Mouse (Mus musculus) limb, embryonic 15.5 days (tissue): ENCODE results near the gene Snrk. TPM values are rescaled to one million over a fixed set of nuclear protein-coding genes. Genes with fewer than 3 reads are reported as not detected.

Experiments
- ATAC-seq: fragments of 200-750 bp; cut with Nextera tagmentation; 2 replicates; pipeline ENCODE4 v1.8.0; 2017; ENCODE audit warnings: low read depth, moderate TSS enrichment; ENCODE audit not compliant: insufficient number of reproducible peaks, low FRiP score, low TSS enrichment
- H3K27ac ChIP-seq: fragments of 300-500 bp; sonication (generic); 2 replicates; pipeline ENCODE4 v1.5.1; 2015; ENCODE audit warnings: moderate library complexity, mild to moderate bottlenecking, inconsistent platforms
- H3K27me3 ChIP-seq: fragments of 300-500 bp; sonication (generic); 2 replicates; pipeline ENCODE4 v1.6.1; 2015; ENCODE audit warnings: inconsistent platforms
- H3K36me3 ChIP-seq: fragments of 300-500 bp; sonication (generic); 2 replicates; pipeline ENCODE4 v1.6.1; 2015; ENCODE audit warnings: inconsistent platforms
- H3K4me1 ChIP-seq: fragments of 300-500 bp; sonication (generic); 2 replicates; pipeline ENCODE4 v1.6.1; 2015; ENCODE audit warnings: inconsistent platforms
- H3K4me2 ChIP-seq: fragments of 300-500 bp; sonication (generic); 2 replicates; pipeline ENCODE4 v1.6.1; 2015; ENCODE audit warnings: mild to moderate bottlenecking, inconsistent platforms
- H3K4me3 ChIP-seq: fragments of 300-500 bp; sonication (generic); 2 replicates; pipeline ENCODE4 v1.5.1; 2015; ENCODE audit warnings: mild to moderate bottlenecking, inconsistent platforms
- H3K9ac ChIP-seq: fragments of 300-500 bp; sonication (generic); 2 replicates; pipeline ENCODE4 v1.6.1; 2015; ENCODE audit warnings: inconsistent platforms
- H3K9me3 ChIP-seq: fragments of 300-500 bp; sonication (generic); 2 replicates; pipeline ENCODE4 v1.6.1; 2016; ENCODE audit warnings: inconsistent platforms
- WGBS: fragments of 180-500 bp; shearing (Covaris S2); methylation state at CpG from one replicate; pipeline ENCODE4 v1.1.7; 2015; 5-methylcytosine and 5-hydroxymethylcytosine counted together
- polyA plus RNA-seq: library from polyadenylated mRNA; unstranded; fragments of >200 nt; fragmentation: Nextera tagmentation; extraction: Ambion mirVana; gene quantifications from 2 replicates; pipeline ENCODE4 v1.2.1, GENCODE M21; 2015

Gene Snrk
- polyA plus RNA-seq, 1 experiment from 2014 or later, result 58.0 TPM

DNA sequence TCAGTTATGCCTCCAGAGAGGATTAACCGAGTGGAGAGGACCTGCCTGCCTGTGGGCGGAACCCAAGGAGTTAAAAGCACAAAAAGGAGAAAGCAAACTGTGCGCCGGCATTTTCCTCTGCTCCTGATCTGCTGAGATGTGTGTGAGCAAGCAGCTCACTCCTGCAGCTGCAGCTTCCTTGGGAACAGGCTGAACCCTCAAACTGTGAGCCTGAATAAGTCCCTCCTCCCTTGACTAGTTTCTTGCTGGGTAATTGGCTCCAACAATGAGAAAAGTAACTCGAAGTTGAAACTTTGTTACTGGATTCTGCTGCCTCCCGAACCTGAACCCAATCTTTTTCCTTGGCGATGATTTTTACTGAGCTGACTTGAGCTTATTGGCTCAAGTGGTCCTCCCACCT lies 25.9 kb upstream of the Snrk start:
- Histone ChIP-seq H3K4me2 (no peak overlapping the region), H3K36me3 (no peaks in the 10 kb centered on the region), H3K9ac (no peak overlapping the region), H3K27ac (no peak overlapping the region), H3K9me3 (no peaks in the 10 kb centered on the region), H3K4me1 (no peaks in the 10 kb centered on the region), H3K4me3 (no peak overlapping the region), H3K27me3 (no peaks in the 10 kb centered on the region)
- 66% methylated on average over 7 of the region's 7 CpGs for WGBS
- ATAC-seq, result no peak

DNA sequence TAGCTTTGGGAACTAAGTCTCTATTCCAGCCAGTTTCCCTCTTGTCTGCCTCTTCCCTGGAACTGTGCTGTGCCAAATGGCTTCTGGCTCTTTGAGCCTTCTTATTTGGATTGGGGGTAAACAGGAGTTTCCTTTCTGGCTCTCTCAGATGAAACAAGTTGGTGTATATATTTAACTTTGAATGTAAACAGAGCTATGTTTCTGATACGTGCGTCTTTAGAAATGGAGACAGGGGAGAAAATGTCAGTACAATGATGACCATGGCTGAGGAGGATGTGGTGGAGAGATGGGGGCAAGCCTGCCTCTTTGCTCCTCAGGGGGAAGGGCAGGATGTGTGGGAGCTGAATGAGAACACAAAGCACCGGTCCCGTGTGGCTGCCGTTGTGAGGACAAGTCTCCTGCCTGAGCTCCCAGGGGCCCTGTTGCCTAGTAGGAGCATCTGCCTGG lies 25.3 kb upstream of the Snrk start:
- Histone ChIP-seq H3K36me3 (no peaks in the 10 kb centered on the region), H3K9me3 (no peaks in the 10 kb centered on the region), H3K27ac (no peak overlapping the region), H3K4me2 (no peak overlapping the region), H3K27me3 (no peaks in the 10 kb centered on the region), H3K9ac (no peak overlapping the region), H3K4me1 (no peaks in the 10 kb centered on the region), H3K4me3 (no peak overlapping the region)
- 55% methylated on average over 5 of the region's 5 CpGs for WGBS
- ATAC-seq, result no peak

DNA sequence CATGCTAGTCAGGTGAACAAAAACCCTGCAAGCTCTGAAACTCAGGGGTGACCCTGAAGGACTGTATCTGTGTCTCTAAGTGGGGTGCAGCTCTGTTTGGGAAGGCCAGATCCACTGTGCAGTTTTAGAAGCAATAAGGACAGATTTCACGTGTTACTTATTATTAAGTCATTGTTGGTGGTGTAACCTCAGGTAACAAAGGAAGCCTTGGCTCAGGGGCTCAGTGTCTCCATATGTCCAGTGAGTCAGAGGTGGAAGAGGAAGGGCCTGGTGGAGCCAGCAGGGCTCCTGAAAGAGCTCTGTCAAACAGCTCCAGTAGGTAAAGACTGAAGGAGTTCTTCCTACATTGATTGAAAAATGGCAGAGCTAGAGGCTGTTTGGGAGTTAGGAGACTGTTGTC lies 22.9 kb upstream of the Snrk start:
- 82% methylated on average over 1 of the region's 1 CpGs for WGBS
- no peak for ATAC-seq

DNA sequence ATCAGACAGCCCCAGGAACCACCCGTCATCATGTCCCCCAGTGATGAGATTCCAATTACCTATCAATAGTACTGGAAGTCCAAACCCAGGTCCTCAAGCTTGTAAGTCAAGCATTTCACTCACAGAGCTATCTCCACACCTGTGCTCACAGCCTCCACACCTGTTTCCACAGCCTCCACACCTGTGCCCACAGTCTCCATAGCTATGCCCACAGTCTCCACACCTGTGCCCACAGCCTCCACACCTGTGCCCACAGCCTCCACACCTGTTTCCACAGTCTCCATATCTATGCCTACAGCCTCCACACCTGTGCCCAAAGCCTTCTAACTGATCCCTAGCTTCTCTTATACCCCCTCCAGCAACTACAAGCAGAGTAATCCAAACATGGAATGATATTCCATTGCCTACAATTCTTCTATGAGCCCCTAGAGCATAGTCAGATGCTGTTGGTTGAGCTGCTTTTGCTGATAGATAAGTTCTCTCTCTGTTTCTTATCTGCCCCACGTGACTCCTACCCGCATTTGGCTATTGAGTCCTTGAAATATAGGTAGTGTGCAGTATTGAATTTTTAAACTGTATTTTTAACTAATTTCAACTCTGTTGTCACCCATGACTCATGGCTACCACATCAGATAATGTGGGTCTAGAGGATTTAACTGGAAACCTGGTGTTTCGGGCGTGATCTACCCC lies 20.1 kb upstream of the Snrk start:
- Histone ChIP-seq H3K4me2 (no peak overlapping the region), H3K4me1 (no peaks in the 10 kb centered on the region), H3K4me3 (no peak overlapping the region), H3K9ac (no peak overlapping the region), H3K36me3 (no peaks in the 10 kb centered on the region), H3K9me3 (no peaks in the 10 kb centered on the region), H3K27ac (no peak overlapping the region), H3K27me3 (no peaks in the 10 kb centered on the region)
- ATAC-seq, result no peak
- WGBS, result 82% methylated on average over 5 of the region's 5 CpGs

More for the DNA sequence above, 22.9 kb upstream of the Snrk start:
- Histone ChIP-seq H3K27me3 (no peaks in the 10 kb centered on the region), H3K9me3 (no peaks in the 10 kb centered on the region), H3K4me3 (no peak overlapping the region), H3K4me1 (no peaks in the 10 kb centered on the region), H3K4me2 (no peak overlapping the region), H3K27ac (no peak overlapping the region), H3K36me3 (no peaks in the 10 kb centered on the region), H3K9ac (no peak overlapping the region)

DNA sequence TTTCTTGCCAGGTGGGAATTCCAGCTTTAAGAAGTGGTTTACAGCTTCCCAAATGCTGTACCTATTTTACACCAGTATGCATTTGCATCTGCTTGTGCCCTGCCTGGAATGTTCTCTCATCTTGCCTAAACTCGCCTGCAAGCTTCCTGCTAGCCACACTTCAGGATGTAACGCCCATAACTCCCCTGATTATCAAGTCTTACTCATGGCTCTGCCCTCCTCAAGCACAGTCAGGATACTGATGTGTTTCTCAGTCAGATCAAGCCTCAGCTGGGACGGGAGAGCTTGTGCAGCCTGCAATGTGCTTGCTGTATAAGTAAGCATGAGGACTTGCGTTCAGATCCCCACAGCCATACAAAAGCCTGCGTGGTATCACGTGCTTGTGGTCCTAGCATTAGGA lies 19.5 kb upstream of the Snrk start:
- Histone ChIP-seq H3K4me1 (no peaks in the 10 kb centered on the region), H3K27ac (no peak overlapping the region), H3K9ac (no peak overlapping the region), H3K27me3 (no peaks in the 10 kb centered on the region), H3K4me3 (no peak overlapping the region), H3K9me3 (no peaks in the 10 kb centered on the region), H3K36me3 (no peaks in the 10 kb centered on the region), H3K4me2 (no peak overlapping the region)
- no peak for ATAC-seq
- WGBS, result 55% methylated on average over 6 of the region's 6 CpGs

DNA sequence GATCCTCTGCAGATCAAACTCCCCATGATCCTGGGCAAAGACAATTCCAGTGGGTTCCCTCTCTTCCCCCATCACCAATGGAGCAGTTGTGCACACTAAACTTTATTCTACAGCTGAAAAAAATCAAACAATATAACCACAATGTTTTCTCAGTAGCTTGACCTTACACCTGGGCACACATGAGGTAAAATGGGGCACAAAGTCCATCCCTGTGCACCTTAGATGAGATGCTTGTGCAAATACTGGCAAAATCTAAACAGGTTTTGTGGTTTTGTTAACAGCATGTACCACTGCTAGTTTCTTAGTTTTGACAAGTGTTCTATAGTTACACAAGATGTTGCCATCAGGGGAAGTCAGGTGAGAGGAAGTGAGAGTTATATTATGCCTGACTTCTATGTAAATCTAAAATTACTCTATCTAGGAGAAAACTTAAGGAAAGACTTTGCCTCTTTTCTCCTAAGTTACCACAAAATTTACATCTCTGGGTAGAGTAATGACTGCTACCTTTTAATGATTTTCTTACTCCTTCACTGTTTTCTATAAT lies 16.4 kb upstream of the Snrk start:
- H3K4me2 ChIP-seq, result no peak overlapping the region
- H3K27ac ChIP-seq, result no peak overlapping the region
- no peaks in the 10 kb centered on the region for H3K4me1 ChIP-seq
- no peaks in the 10 kb centered on the region for H3K27me3 ChIP-seq
- no peak for ATAC-seq
- H3K9ac ChIP-seq, result no peak overlapping the region
- H3K36me3 ChIP-seq, result no peaks in the 10 kb centered on the region
- no peak overlapping the region for H3K4me3 ChIP-seq
- no peaks in the 10 kb centered on the region for H3K9me3 ChIP-seq

DNA sequence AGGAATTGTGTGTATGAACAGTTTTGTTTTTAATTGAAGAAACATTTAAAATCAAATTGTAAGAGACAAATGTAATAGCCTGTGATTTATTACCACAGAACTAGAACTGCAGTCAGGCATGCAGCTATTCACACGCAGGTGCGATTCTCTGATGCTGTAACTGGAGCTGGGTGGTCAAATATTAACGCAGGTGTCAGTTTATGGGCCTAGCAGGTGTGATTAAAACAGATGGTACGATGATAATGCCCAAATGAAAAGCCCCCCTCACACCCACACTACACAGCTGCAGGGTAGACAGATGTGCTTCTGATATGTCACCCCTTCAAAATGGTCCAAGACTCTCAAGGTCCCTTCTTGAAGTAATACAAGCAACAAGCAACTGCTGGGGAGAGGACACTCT lies 15.9 kb upstream of the Snrk start:
- H3K4me2 ChIP-seq, result no peak overlapping the region
- no peaks in the 10 kb centered on the region for H3K4me1 ChIP-seq
- no peaks in the 10 kb centered on the region for H3K36me3 ChIP-seq
- H3K9me3 ChIP-seq, result no peaks in the 10 kb centered on the region
- H3K4me3 ChIP-seq, result no peak overlapping the region
- no peak overlapping the region for H3K9ac ChIP-seq
- ATAC-seq, result no peak
- no peaks in the 10 kb centered on the region for H3K27me3 ChIP-seq
- H3K27ac ChIP-seq, result no peak overlapping the region
- WGBS, result 30% methylated on average over 4 of the region's 4 CpGs

DNA sequence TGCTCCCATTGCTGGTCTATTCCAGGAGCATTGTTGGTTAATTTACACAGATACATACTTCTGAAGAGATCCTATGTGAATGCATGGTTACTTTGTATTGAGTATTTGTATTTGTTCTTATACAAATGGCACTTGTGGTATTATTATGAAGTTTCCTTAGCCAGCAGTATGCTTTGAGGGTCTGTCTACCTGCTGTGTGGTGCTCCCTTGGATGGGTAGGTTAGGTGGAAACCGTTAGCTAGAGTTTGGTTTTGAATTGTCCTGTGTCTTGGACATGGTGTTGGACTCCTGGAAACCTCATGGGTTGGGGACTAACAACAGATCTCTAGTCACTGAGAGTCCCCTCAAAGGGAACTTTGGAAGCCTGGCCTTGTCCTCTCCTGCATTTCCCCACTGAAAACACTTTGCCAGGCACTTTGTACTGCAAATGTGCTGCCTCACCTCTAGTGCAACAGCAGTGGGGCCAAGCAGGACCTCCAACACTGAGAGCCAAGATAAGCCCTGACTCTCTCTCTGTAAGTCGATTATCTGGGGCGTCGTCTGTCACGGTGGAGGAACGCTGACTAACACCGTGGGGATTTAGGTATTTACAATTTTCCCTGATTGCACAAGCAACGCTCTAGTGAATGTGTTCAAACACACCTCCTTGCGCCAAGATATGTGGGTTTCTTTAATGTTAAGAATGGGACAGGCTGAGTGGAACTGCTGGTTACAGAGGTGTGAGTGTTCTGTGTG lies 13.3 kb upstream of the Snrk start:
- WGBS, result 50% methylated on average over 9 of the region's 9 CpGs
- Histone ChIP-seq H3K27me3 (no peaks in the 10 kb centered on the region), H3K4me1 (no peaks in the 10 kb centered on the region), H3K27ac (no peak overlapping the region), H3K9me3 (no peaks in the 10 kb centered on the region), H3K9ac (no peak overlapping the region), H3K4me2 (no peak overlapping the region), H3K4me3 (no peak overlapping the region), H3K36me3 (no peaks in the 10 kb centered on the region)
- ATAC-seq, result no peak

DNA sequence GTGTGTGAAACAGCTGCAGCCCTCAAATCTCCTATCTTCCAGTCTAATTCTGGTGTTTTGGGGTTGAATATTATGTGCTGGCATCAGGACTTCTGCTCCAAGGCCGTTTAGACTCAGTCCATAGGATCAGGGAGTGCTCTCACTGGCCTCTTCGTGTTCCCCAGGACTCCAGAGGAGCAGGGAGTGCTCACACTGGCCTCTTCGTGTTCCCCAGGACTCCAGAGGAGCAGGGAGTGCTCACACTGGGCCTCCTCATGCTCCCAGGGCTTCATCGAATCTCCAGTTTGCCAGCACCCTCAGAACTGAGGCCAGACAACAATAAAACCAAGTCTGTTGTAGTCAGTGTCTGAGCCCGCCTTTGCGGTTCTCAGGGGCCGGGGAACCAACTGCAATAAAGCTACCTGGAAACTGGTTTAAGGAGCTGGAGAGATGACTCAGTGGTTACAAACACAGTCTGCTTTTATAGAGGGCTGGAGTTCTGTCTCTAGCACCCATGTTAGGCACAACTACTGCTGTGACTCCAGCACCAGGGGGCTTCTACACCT lies 12.7 kb upstream of the Snrk start:
- WGBS, result 36% methylated on average over 7 of the region's 7 CpGs
- Histone ChIP-seq H3K4me2 (no peak overlapping the region), H3K9me3 (no peaks in the 10 kb centered on the region), H3K9ac (no peak overlapping the region), H3K27me3 (no peaks in the 10 kb centered on the region), H3K36me3 (no peaks in the 10 kb centered on the region), H3K27ac (peak overlapping the region; percentile 54; the same call in 1 of the 2 replicates), H3K4me3 (no peak overlapping the region), H3K4me1 (no peaks in the 10 kb centered on the region)
- ATAC-seq, result no peak

DNA sequence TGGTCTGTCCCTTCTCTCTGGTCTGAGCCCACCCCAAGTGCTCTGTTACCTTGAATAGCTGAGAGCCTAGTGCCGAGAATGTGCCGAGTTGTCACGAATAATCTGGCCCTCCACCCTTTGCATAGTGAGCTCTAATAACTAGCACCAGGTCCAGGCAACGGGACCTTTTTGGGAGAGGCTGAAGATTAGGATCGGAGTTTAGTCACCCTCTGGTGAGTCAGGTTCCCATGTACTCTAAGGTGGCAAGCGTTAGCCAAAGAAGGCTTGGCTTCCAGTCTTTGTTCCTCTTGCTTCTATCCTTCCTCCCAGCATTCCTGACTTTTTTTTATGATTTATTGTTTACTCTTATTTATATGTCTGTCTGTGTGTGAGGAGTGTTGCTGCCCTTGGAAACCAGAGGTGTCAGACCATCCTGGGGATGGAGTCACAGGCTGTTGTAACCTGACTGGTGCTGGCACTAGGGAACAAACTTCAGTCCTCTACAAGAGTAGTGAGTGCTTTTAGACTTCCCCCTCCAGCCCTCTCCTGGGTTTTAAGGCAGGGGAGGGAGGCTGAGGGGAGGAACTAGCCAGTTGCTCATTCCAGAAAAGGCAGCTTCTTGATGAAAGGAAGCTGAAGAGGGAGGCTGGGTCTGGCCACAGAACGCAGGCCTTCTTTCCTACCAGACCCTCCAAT lies 9.2 kb upstream of the Snrk start:
- no peak overlapping the region for H3K27ac ChIP-seq
- WGBS, result 61% methylated on average over 7 of the region's 7 CpGs
- H3K9me3 ChIP-seq, result no peaks in the 10 kb centered on the region
- H3K27me3 ChIP-seq, result no peaks in the 10 kb centered on the region
- H3K4me2 ChIP-seq, result no peak overlapping the region
- no peaks in the 10 kb centered on the region for H3K36me3 ChIP-seq
- H3K9ac ChIP-seq, result no peak overlapping the region
- H3K4me1 ChIP-seq, result peaks cover 6% of the 10 kb centered on the region; the same call in 1 of the 2 replicates
- no peak overlapping the region for H3K4me3 ChIP-seq
- no peak for ATAC-seq

DNA sequence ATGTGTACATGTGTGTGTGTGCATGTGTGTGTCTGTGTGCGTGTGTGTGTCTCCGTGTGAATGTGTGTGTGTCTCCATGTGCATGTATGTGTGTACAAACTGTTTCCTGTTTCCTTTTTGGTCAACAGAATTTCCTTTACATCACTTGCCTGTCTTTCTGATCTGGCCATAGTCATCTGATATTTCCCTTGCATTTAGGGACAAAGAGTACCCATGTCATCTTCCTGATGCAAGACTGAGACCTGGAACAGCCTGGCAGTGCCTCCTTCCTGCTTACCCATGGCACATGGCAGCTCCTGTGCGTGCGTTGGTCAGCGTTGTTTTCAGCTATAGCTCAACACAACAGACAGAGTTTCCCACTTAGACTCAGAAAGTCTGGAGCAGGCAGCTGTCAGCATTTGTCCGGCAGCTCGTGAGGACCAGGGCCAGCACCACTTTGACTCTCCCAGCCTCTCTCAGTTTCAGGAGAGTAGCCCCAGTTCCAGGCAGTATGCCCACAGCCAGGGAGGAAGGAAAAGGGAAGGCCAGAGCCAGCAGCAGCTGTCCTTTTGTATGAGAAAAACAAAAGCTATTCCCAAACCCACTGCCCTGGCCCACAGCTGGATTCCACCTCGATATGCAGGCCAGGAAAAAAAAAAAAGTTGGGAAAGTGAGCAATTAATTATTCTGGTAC lies 7.4 kb upstream of the Snrk start:
- ATAC-seq, result no peak
- H3K4me3 ChIP-seq, result no peak overlapping the region
- H3K9me3 ChIP-seq, result no peaks in the 10 kb centered on the region
- no peak overlapping the region for H3K4me2 ChIP-seq
- H3K9ac ChIP-seq, result no peak overlapping the region
- H3K27me3 ChIP-seq, result no peaks in the 10 kb centered on the region
- WGBS, result 58% methylated on average over 8 of the region's 8 CpGs
- no peaks in the 10 kb centered on the region for H3K36me3 ChIP-seq
- H3K27ac ChIP-seq, result peak overlapping the region; percentile 72
- peaks cover 6% of the 10 kb centered on the region; the same call in 1 of the 2 replicates for H3K4me1 ChIP-seq
